Comparison of ENCODE assay signal across 11 mouse cellular contexts in genomic region chr13:59925845-59926481, GRCm38 (mm10).
DNase-seq lines count a peak whose midpoint lies in the region; ATAC-seq lines count a peak whose summit lies in the region.
"Had no signal": no experiment of that assay in that cellular context is flagged by ENCODE, and none has a peak within 500 bp of the region (broad histone marks: within the 10 kb centered on the region; RNA-seq: fewer than 3 reads in every experiment).

No protein-coding gene starts in this region.

- no peaks in the 10 kb centered on the region for H3K9me3 ChIP-seq in forebrain, embryonic 14.5 days (replicated peaks; ENCODE audit: control insufficient read depth, low read length)
- H3K9me3 ChIP-seq: heart, embryonic 10.5 days; midbrain, embryonic 12.5 days had no signal

- no peaks in the 10 kb centered on the region for H3K36me3 ChIP-seq in forebrain, embryonic 14.5 days (ENCODE audit: control insufficient read depth, insufficient read depth, low read length)
- H3K36me3 ChIP-seq: heart, embryonic 10.5 days; midbrain, embryonic 12.5 days had no signal

- H3K4me3 ChIP-seq in forebrain, embryonic 14.5 days (ENCODE audit: low read depth, low read length), result no peak overlapping the region
- H3K4me3 ChIP-seq: heart, embryonic 10.5 days; midbrain, embryonic 12.5 days had no signal

- no peaks in the 10 kb centered on the region for H3K27me3 ChIP-seq in forebrain, embryonic 14.5 days (replicated peaks; ENCODE audit: control insufficient read depth, insufficient read depth, low read length)
- H3K27me3 ChIP-seq: midbrain, embryonic 12.5 days had no signal

- no peak overlapping the region for H3K4me2 ChIP-seq in forebrain, embryonic 14.5 days (ENCODE audit: low read length)
- H3K4me2 ChIP-seq: liver, embryonic 11.5 days; midbrain, embryonic 12.5 days had no signal

- peak overlapping the region; percentile 41; the same call in 1 of the 2 replicates for H3K27ac ChIP-seq in forebrain, embryonic 14.5 days (ENCODE audit: low read depth, low read length)
- H3K27ac ChIP-seq: heart, embryonic 10.5 days; midbrain, embryonic 12.5 days had no signal

- peak; percentile 83 for ATAC-seq in forebrain, embryonic 14.5 days

- WGBS in forebrain, embryonic 14.5 days, result 13% methylated on average over 9 of the region's 9 CpGs

- DNase-seq in layer of hippocampus, adult 8-10 months (ENCODE audit: low spot score in 2 of 2), result peak; percentile 9 to 12
- DNase-seq in layer of hippocampus, adult 9-11 months, result no peak
- peak; percentile 85 for DNase-seq in Muller cell, postnatal 12 days (ENCODE audit: inconsistent ontology term)
- DNase-seq in forebrain, embryonic 14.5 days (ENCODE audit: low spot score), result peak; percentile 92
- DNase-seq in lung, postnatal 10 days, result peak; percentile 41
- DNase-seq in thymus, postnatal 0 days (ENCODE audit: low spot score), result no peak
- no peak for DNase-seq in kidney, postnatal 25 days
- DNase-seq in adrenal gland, postnatal 4 days (ENCODE audit: low spot score in 2 of 2), result no peak

- peaks cover 14% of the 10 kb centered on the region for H3K4me1 ChIP-seq in forebrain, embryonic 14.5 days (ENCODE audit: control insufficient read depth, insufficient read depth, low read length)

- H3K9ac ChIP-seq in forebrain, embryonic 14.5 days (ENCODE audit: low read length), result no peak overlapping the region
- H3K9ac ChIP-seq: midbrain, embryonic 12.5 days had no signal

Comparison
In these comparisons a context has a peak if more than half of its experiments do, and no peak if none do; other contexts are left out.
1. DNase-seq: peak in layer of hippocampus, adult 8-10 months (2 of 2), Muller cell, postnatal 12 days (single experiment), forebrain, embryonic 14.5 days (single experiment) and lung, postnatal 10 days (single experiment); none in layer of hippocampus, adult 9-11 months (single experiment), thymus, postnatal 0 days (single experiment), kidney, postnatal 25 days (0 of 2) and adrenal gland, postnatal 4 days (0 of 2).